Mouse (Mus musculus) hematopoietic stem cell, adult 5-6 weeks (primary cell): ENCODE results near the gene Zfp93. TPM values are rescaled to one million over a fixed set of nuclear protein-coding genes. Genes with fewer than 3 reads are reported as not detected.

Experiments used
- ATAC-seq, 2 experiments: fragments of 125-278 bp in 1 of 2; replicated peaks in 1 of 2; 2 replicates each; pipeline ENCODE4 v1.8.0; 2016 to 2017; ENCODE audit warnings: inconsistent platforms in 2 of 2, mild to moderate bottlenecking in 2 of 2, moderate number of reproducible peaks in 2 of 2, low read depth in 1 of 2, moderate TSS enrichment in 1 of 2; ENCODE audit not compliant: low FRiP score in 2 of 2, poor library complexity in 2 of 2, severe bottlenecking in 2 of 2, insufficient read depth in 1 of 2, low TSS enrichment in 1 of 2
- total RNA-seq: library from RNA; stranded (forward); fragments of 172-1452, 232-1000 nt; gene quantifications from 2 replicates; pipeline ENCODE4 v1.2.3, GENCODE M21; 2017

The Zfp93 gene
- total RNA-seq, 1 experiment from 2014 or later, result 5.1 TPM

DNA sequence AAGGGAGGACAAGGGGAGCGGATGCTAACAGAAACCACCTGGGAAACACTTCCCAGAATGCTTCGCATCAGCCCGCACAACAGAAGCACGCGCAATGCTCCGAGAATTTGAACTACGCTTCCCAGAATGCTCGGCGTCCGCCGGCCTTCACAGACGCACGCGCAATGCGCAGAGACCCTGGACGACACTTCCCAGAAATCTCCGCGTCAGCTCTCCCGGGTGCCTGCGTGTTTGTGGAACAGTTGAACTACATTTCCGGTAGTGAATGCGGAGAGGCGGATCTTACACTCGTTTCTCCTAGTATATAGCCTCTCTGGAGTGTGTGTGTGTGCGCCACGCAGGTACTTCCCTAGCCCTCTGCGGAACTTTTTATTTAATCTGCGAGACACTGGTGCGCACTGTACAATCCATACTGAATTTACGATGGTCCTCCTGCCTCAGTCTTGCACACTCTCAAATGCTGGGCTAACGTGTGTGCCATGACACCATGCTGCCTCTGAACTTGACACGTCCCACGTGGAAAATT lies 46.4 kb downstream of the Zfp93 start, which contains the start of gene Zfp94:
Gene Zfp94 (minus strand): TSS at position 100 of the 526 bp plus-strand sequence.
- ATAC-seq, result peak; percentile 91 to 94

DNA sequence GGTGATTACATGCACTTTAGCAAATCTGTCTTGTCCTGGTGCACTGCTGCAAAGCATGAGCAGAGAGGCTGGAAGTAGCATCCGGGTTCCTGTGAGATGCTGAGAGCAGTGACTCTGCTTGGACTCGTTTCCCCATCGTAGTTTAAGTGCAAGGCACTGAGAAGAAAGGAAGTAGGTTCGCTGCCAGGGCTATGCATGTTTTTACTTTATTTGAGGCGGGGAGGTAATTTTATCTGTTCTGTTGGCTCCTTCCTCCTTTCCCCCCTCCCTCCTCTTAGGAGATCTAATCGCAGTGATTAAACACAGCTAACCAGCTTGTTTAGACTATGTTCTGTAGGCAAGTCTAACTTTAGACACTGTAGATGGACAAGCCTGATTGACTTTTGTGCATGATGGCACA lies 48.7 kb downstream of the Zfp93 start:
- ATAC-seq, result no peak

DNA sequence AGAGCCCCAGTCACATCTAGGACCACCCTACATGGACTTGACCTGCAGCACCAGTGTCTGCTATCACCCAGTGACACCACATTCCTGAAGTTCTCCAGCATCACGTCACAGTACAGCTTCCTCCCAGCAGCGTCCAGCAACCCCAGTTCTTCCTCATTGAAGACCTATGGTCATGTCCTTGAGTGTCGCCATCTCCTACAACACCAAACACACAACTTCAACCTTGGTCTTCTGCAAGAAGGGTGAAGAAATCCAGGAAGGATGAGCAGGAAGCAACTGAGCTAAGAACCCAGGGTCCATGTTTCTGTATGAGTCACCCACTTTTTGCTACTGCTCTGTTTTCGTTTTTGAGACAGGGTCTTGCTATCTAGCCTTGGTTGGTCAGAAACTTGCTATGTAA lies 52.4 kb downstream of the Zfp93 start:
- ATAC-seq, result peak in 1 of 2 experiments; percentile 57; a peak in 1 of 4 replicates

DNA sequence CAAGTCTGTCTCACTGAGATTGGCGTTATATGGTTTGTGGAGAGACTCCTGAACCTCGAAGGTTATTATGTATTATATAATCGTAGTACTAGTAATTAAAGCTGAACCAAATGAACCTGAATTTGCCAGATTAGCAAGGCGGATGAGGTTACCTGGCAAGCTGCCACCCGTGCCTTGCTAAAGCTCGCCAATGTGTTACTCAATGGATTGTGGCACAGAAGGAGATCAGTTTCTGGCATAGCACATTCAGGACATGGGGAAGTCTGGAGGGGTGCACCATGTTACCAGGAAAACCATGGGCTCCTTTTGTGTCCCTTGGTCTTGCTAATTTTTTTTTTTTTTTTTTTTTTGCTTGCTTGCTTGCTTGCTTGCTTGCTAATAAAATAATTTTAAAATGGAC lies 55.0 kb downstream of the Zfp93 start:
- ATAC-seq, result no peak

DNA sequence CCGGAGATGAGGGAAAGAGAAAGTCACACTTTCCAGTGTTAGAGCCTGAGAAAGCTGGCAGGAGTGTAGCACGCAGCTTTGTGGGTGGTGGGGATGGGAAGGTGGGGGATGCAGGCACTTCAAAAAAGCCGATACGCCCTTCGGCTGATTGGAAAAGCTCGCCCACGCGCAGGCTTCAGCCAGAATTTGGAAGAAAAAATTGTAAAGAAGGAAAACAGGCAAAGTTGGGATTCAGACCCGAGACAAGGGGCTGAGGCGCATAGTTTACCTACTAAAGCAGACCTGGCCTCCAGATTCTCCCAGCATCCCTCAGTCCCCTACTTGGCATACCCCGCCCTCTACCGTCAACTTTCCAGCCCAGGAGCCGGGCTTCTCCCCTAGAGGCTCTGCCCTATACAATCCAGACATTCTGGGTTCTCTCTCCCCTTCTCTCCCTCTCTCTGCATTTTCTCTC lies 55.5 kb downstream of the Zfp93 start:
- no peak for ATAC-seq

DNA sequence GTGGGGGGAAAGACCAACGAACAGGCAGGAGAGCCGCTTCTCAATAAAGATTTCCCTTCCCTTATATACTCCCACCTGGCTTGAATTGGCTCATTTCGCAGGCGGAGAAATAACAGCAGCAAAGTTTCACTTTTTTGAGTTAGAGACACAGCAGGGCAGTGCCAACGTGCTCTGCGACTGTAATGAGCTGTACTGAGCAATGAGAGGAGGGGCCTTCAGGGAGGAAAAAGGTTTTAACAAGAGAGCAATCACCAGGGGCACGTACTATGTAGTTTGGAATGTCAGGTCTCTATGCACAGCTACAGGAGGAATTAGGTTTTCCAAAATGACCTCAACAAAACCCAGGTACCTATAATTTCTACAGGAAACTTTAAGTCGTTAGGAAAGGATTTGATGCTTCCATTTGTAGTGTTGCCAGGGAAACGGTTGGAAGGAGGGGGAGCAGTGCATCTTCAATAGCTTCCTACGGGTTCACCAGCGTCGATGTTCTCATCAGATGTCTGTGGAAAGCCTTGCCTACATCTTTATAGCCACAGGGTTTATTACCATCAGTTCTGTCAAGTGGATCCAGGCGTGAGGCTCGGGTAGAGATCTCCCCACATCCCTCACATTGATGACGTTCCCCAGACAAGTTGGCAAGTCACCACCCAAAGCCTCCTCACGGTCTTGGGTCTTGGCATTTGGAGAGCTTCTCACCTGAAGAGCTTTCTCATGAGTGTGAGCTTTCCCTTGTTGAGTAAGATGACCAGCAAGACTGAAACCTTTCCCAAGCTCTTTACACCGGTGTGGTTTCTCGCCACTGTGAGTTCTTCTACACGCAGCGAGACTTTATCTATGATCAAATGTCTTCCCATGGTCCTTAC lies 56.3 kb downstream of the Zfp93 start:
- no peak for ATAC-seq

Other genes with a start within 250 kb of the Zfp93 start
- gene Vmn1r183, start 217.2 kb upstream of the Zfp93 start, total RNA-seq, result not detected in 2 replicates
- gene Zfp180, start 188.5 kb upstream of the Zfp93 start, total RNA-seq, result 12.1 and 12.9 TPM in 2 replicates
- 0.60 and 1.1 TPM in 2 replicates for gene Zfp112, start 158.1 kb upstream of the Zfp93 start, total RNA-seq
- 10.6 and 19.4 TPM in 2 replicates for gene Zfp235, start 136.3 kb upstream of the Zfp93 start, total RNA-seq
- gene Zfp114, start 95.4 kb upstream of the Zfp93 start, total RNA-seq, result 2.7 and 2.8 TPM in 2 replicates
- 13.8 and 15.4 TPM in 2 replicates for gene Zfp111, start 59.0 kb upstream of the Zfp93 start, total RNA-seq
- gene Zfp109, start 32.9 kb upstream of the Zfp93 start, total RNA-seq, result 10.6 and 12.9 TPM in 2 replicates
- gene Zfp108, start 15.6 kb upstream of the Zfp93 start, total RNA-seq, result 2.0 and 4.6 TPM in 2 replicates
- gene Zfp61, start 30.8 kb downstream of the Zfp93 start, total RNA-seq, result 23.2 and 24.6 TPM in 2 replicates
- 5.5 and 6.5 TPM in 2 replicates for gene Zfp94, start 46.2 kb downstream of the Zfp93 start, total RNA-seq
- not detected in 2 replicates for gene Tescl, start 63.5 kb downstream of the Zfp93 start, total RNA-seq
- not detected in 2 replicates for gene Lypd5, start 78.8 kb downstream of the Zfp93 start, total RNA-seq
- gene Kcnn4, start 99.8 kb downstream of the Zfp93 start, total RNA-seq, result 75.9 and 80.8 TPM in 2 replicates
- gene Smg9, start 129.2 kb downstream of the Zfp93 start, total RNA-seq, result 15.6 and 21.3 TPM in 2 replicates
- not detected in 2 replicates for gene Irgc1, start 181.9 kb downstream of the Zfp93 start, total RNA-seq
- gene Plaur, start 192.1 kb downstream of the Zfp93 start, total RNA-seq, result 37.1 and 53.2 TPM in 2 replicates
- 0.35 TPM in 1 of 2 replicates, not detected in the other for gene Cadm4, start 211.6 kb downstream of the Zfp93 start, total RNA-seq
- gene Zfp428, start 236.6 kb downstream of the Zfp93 start, total RNA-seq, result 1.1 and 5.1 TPM in 2 replicates
- gene AC161166.1, start 242.0 kb downstream of the Zfp93 start, total RNA-seq, result not detected in 2 replicates